Mouse (Mus musculus) cerebellum, postnatal 4 days (tissue): Measurements from ENCODE around the gene Fads2.

ENCODE experiments used
- DNase-seq, 2 experiments: peaks; one replicate each; pipeline ENCODE4 v3.0.0; 2022; ENCODE audit warnings: low spot score in 2 of 2, mixed read lengths in 1 of 2

Gene Fads2

GRCm38 (mm10) chr19:10014824-10015223 is 86.7 kb downstream of the Fads2 start:
- no peak for DNase-seq

- DNase-seq: no peak
Observed at GRCm38 (mm10) chr19:10013913-10014312, 87.6 kb downstream of the Fads2 start.

GRCm38 (mm10) chr19:10013348-10013747 is 88.2 kb downstream of the Fads2 start:
- DNase-seq: no peak

DNA sequence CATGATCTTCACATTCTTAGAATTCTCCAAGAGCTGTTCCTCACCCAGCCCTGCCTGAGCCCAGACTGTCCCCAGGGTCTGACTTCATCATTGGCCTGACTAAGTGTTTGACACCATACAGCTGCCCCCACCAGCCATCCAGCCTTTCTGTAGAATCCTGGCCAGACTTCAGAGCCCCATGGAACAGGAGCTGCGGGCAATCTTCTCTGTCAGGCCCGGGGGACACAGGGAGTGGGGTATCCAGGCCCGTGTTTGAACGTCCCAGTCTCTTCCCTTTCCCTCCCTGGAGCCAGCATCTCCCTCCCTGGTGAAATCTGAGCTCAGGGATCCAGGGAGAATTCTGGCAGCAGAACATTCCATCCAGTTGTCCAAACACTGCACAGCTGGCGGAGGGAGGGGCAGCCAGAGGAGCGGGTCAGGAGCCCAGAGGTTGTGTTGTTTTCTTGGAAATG is 88.7 kb downstream of the Fads2 start:
- no peak for DNase-seq
